Mouse (Mus musculus) cerebellum, adult 8-10 months (tissue): ENCODE results near the gene Gpatch3.

Experiments used
- DNase-seq: peaks from one replicate; pipeline ENCODE4 v3.0.0; 2022

Gene Gpatch3

GRCm38 (mm10) chr4:133592570-133592969 lies 18.0 kb downstream of the Gpatch3 start:
- DNase-seq, result peak; percentile 72

DNA sequence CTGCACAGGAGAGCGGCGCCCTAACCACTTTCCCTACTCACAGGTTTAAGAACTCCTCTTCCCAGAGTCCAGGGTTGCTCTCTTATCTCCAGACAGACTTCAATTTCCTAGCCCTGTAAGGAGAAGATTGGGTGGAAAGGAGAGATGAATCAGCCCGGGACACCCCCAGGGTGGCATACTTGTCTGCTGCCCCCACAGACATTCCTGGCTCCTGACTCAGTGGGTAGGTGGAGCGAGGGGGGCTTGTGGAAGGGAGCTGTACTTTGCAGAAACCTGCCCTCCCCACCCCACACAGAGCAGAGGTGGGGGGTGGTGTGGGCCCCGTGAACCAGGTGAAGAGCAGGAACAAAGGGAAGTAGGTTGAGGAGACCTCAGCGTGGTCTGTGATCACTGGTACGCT lies 21.0 kb downstream of the Gpatch3 start:
- DNase-seq, result no peak

- no peak for DNase-seq
Measured at GRCm38 (mm10) chr4:133596084-133596483, 21.5 kb downstream of the Gpatch3 start.

GRCm38 (mm10) chr4:133598616-133599015 lies 24.1 kb downstream of the Gpatch3 start:
- no peak for DNase-seq

GRCm38 (mm10) chr4:133599116-133599515 lies 24.6 kb downstream of the Gpatch3 start:
- DNase-seq, result no peak

DNA sequence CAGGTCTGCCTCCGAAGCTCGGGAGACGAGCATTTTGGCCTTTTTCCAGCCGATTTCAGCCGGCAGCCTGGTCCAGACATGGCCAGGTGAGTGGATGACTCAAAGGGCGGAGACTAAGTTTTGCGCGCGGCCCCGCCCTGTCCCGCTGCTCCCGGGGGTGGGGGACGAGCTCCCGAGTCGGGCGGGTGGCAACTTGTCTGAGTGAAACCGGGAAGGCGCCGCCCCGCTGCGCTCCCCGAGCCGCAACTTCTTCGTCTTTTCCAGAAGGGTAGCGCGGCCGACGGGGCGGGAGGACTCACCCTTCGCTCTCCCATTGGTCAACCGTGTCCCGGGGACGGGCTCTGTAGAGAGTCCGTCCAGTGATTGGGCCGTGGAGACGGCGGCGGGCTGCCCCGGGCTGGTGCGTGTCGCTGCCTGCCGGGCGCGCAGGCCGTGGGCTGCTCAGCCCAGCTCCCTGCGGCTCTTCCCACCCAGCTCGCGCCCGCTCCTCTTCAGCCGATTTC lies 25.1 kb downstream of the Gpatch3 start:
- DNase-seq, result peak; percentile 69

DNA sequence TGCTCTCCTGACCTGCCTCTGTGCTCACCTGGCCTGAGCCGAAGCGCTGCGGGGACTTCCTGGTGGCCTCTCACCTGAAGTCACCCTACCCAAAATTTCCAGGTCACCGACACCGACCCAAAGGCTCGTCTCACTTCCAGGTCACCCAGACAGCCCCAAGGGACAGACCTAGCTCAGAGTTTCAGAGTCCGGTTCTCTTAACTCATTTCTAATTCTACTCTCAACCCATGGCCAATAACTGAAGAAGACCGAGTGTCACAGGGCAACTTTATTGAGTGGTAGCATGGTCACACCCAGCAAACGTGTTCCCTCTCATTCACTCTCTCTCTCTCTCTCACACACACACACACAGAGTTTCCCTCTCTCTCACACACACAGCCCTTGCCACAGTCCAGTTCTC lies 25.8 kb downstream of the Gpatch3 start:
- DNase-seq, result no peak

DNA sequence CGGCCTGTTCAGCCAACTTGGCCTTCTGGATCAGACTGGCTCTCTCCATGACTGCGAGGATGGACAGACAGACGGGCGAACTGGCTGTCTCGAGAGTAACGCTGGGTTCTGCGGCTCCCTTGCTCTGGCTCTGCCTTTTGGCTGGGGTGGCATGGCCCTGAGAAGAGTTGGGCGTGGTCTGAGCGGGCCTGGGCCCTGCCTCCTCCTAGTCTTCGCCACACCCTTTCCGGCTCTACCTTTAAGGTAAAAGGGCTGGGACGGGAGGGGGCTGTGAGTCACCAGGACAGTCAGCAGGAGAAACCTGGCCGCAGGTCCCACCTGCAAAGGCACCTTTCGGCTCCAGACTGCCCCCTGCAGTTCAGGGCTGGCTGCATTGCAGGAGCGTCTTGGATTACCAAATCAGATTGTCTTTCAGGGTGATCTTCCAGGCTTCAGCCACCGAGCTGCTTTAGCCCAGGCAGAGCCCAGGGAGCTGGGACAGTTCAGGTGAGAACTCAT lies 27.2 kb downstream of the Gpatch3 start, which contains the start of gene Sfn:
Sfn (minus strand) TSS at position 448 of the 498 bp plus-strand sequence.
- DNase-seq, result peak; percentile 45

GRCm38 (mm10) chr4:133603056-133603455 lies 28.5 kb downstream of the Gpatch3 start:
- DNase-seq, result no peak

GRCm38 (mm10) chr4:133604175-133604574 lies 29.6 kb downstream of the Gpatch3 start:
- no peak for DNase-seq

DNA sequence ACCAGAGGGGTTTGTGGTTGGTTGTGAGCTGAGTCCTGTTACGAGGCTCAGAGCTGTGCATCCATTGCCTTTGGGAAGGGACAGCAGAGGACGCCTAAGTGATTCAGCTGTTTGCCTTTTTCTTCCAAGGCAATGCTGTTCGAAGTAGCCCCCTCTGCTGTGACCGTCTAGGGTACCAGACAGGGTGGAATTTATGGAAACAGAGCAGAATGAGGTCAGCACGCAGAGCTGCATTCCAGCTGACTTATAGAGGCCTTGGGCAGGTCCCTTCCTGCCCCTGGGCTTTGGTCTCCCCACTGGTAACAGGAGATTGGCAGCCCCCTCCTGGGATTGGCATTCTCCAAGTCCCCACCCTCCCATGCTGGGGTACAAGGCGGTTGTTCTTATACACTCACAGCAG lies 30.3 kb downstream of the Gpatch3 start:
- no peak for DNase-seq

- no peak for DNase-seq
Measured at GRCm38 (mm10) chr4:133605330-133605729, 30.8 kb downstream of the Gpatch3 start.

- no peak for DNase-seq
Measured at GRCm38 (mm10) chr4:133607284-133607683, 32.7 kb downstream of the Gpatch3 start.

DNA sequence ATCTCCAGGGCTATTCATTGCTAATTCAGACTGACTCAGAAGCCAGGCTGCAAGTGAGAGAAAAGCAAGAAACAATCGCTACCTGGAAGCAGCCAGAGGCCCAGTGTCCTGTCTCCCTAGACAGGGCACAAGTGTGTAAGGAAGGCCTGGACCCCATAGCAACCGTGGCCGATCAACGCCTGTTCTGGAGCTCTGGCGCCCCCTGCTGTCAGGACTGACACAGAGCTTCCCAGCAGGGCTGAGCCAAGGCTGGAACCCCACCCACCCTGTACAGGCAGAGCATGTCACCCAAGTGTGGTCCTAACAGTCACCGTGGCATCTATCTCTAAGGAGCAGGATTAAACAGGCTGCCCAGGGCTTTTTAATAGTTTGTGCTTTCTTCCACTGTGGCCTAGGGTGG lies 35.2 kb downstream of the Gpatch3 start:
- DNase-seq, result peak; percentile 70

DNA sequence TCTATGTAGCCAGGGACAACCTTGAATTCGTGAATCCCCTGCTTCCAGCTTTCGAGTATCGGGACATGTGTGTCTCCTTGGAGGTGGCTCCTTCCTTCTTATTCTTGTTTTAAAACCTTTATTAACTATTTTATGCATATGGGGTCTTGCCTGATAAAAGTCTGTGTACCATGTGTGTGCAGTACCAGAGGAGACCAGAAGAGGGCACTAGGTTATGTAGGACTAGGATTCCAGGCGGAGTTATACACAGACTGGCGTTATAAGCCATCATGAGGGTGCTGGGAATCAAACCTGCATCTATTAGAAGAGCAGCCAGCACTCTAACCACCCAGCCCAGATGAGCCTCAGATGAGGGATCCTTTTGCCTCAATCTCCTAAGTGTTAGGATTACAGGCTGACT lies 37.3 kb downstream of the Gpatch3 start:
- no peak for DNase-seq

- no peak for DNase-seq
Measured at GRCm38 (mm10) chr4:133612416-133612815, 37.9 kb downstream of the Gpatch3 start.

DNA sequence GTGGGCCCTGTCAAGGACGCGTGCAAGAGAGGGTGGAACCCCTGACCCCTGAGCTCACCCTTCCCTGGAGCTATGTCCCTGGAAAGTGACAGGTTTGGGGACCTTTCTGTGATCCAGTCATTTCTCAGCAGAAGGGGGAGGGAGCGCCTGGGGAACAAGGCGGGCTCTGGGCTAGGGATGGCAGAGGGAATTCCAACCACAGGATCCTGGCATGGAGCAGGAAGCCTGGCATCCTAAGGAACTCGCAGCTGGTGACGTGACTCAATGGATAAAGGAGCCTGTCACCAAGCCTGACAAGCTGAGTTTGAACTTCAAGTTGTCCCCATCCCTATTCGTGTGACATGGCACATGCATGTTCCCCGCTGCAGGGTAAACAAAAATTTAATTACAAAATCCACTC lies 38.5 kb downstream of the Gpatch3 start:
- no peak for DNase-seq

GRCm38 (mm10) chr4:133613867-133614266 lies 39.3 kb downstream of the Gpatch3 start:
- no peak for DNase-seq

- DNase-seq, result no peak
Measured at GRCm38 (mm10) chr4:133614274-133614761, 39.8 kb downstream of the Gpatch3 start.

GRCm38 (mm10) chr4:133615416-133615815 lies 40.9 kb downstream of the Gpatch3 start:
- no peak for DNase-seq

- DNase-seq, result no peak
Measured at GRCm38 (mm10) chr4:133617936-133618335, 43.4 kb downstream of the Gpatch3 start.

DNA sequence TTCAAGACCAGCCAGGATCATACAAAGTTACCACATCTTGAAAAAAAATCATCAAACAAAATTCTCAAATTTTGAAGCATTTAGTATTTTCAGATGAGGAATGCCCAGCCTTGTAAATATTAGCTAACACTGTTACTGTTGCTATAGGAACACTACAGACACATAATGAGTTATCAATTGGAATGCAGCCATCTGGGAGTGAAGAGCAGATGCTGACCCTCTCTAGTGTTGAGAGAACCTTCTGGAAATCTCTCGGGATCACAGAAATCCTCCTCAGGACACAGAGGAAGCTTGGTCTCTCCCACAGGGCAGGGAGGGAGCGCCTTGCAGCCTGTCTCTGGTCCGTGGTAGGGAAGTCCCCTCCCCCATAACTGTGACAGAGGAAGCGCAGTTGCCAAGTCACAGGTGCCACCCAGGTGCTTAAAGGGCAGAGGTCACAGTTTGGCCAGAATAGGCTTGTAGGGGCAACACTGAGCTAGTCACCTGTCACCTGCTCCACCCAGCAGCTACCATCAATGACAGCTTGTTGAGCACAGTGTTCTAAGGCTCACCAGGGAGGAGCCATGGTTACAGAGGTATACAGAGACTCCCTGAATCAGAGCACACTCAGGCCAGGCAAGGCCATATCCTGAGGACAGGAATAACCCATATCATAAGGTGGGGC lies 45.1 kb downstream of the Gpatch3 start:
- no peak for DNase-seq

DNA sequence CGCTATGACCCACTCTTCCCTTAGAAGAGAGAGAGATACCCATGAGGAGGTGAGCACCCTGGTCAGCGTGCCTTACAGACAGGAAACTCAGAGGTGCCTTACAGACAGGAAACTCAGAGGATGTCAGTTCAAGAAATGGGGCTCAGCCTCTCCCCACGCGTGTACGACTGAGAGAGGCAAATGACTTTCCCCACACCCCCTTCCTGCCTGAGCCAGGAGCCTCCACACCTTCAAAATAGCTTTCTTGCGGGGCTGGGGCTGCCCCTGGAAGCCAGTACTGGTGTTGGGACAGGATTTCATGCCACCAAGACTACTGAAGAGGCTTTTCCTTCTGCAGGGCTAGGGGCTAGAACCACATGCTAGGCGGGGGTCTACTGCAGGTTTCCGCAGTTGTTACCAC lies 46.1 kb downstream of the Gpatch3 start:
- DNase-seq, result no peak

DNA sequence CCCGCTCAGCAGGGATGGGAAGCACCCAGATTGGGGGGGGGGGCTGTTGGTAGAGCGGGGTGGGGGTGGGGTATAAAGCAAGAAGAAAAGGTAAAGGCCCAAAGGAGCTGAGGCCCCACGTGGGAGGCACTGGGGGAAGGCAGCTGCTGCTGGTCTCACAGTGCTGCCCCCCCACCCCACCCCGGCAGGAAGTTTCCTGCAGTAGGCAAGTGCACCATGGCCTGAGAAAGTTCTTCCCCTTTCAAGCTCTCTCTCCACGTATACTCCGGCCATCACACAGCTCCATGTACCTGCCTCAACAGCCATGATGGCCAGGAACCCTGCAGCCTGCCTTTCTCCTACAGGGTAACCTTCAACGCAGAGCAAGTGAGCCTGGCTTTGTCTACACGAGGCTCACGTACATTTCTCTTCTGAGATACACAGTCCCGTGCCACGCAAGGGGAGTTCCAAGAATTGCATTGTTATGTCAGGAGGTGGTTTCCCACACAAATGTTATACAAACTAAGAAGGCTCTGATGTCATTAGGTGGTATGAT lies 47.7 kb downstream of the Gpatch3 start:
- DNase-seq, result no peak
